Mouse (Mus musculus): ENCODE results near the gene Hunk.

DNA sequence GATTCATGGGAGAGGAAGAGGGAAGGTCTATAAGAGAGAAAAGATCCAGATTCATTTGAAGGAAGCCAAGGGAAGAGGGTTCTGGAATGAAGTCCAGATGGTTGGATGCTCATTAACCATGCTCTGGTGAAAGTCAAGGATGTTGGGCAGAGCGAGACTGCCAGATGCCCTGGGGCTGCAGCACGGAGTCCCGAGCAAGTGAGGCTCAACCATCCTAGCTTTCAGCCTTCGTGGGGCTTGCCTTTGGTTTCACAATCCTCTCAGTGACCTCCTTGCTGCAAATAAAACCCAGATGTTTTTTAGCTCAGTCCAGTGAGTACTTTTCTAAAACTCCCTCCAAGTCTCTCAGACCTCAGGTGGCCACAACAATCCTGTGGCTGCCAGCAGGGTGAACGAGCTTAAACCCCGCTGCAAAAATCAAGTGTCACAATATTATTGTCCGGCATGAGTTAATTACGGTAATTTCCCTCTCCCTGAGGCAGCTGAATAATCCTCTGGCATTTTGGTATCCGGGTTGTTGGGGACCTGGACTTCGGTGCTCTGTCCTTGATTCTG is 147.4 kb downstream of the Hunk start:
- no peak for TF ChIP-seq CTCF (IDR thresholded peaks at IDR 0.05; ENCODE audit: extremely low read depth, insufficient read depth, insufficient read length, insufficient replicate concordance)
- no peak for TF ChIP-seq POLR2A (IDR thresholded peaks at IDR 0.05; ENCODE audit: low read depth, low read length)
